Mouse (Mus musculus) mesoderm, embryonic 11.5 days (tissue): Measurements from ENCODE around the gene Snupn.
"Not testable (repeated sequence)": the region's sequence is repeated elsewhere in the genome, so short reads cannot be mapped to it uniquely, and the experiment has no call there.

ENCODE experiments used
- DNase-seq: peaks from one replicate; pipeline ENCODE4 v3.0.0-alpha.2; 2012; ENCODE audit warnings: low read depth, low spot score

The Snupn gene

DNA sequence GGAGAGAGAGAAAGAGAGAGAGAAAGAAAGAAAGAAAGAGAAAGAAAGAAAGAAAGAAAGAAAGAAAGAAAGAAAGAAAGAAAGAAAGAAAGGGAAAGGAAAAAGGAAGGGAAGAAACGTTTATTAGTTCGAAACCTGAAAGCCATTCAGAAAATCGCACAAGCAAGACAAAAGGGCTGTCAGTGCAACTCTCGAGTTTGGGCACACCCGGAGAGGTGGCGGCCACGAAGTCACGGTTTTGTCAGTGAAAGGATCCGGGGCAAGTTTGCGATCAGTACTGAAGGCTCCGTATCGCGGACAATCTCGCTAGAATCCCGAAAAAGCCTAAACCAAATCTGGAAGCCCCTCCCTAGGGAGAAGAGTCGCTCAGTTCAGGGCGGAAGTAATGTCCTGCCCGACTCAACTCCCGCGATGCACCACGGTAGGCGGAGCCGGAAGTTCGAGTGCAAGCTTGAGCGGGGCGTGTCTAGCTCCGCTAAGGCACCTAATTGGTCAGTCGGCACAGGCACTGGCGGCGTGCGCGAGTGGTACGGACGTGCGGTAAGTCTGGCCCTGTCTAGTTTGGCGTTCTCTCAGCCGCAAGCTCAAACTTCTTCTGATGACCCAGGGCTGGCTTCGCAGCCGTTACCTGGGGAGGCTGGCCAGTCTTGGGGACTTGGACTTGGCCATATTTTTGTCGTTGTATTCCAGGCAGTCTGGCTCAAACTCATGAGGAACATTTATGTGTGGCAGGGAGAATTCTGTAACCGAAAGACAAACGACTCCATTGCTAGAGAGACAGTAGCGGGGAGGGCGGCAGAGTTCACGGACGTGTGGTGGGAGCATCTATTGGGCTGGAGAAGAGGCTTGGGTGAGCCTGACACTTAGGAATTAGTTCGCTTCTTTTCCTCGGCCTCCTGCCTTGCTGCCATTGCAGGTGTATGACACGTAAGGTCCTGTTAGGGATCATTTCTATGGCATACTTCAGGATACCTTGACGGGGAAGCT is at the start of gene Snupn:
TSS of gene Snupn (plus strand) at position 465 of the 987 bp plus-strand sequence.
- peak; percentile 99 for DNase-seq

DNA sequence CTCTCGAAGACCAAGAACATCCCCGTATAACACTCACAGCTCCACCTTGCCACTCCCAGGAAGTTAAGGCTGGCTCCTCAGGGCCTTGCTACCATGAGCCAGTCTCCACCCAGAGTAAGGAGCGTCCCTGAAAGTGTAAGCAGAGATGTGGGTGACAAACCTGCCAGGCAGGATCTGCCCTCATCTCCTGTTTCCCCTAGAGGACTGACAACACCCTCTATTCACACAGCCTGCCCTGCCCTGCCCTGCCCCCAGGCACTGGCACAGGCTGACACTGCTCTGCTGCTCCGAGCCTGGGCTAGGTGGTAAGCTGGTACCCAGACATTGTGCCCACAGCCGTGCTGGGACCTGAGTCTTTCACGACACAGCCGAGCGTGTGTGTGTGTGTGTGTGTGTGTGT is 49.5 kb upstream of the Snupn start:
- no peak for DNase-seq

DNA sequence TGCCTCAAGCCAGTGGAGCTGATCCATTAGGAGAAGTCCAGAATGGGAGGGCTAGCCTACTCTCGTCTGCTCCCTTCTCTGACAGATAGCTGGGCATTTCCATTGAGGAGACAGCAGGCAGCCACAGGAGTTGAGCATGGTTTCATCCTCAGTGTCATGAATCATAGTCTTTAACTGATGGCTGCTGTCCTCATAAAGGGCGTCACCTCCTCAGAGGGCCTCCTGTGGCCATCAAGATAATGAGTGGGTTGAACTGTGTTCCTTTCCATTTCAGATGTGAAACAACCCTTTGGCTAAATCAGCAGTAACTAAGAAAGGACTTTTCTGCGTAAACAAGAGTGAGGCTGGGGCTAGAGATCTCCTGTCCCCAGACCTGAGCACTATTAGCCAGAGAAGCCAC is 47.0 kb upstream of the Snupn start:
- no peak for DNase-seq

DNA sequence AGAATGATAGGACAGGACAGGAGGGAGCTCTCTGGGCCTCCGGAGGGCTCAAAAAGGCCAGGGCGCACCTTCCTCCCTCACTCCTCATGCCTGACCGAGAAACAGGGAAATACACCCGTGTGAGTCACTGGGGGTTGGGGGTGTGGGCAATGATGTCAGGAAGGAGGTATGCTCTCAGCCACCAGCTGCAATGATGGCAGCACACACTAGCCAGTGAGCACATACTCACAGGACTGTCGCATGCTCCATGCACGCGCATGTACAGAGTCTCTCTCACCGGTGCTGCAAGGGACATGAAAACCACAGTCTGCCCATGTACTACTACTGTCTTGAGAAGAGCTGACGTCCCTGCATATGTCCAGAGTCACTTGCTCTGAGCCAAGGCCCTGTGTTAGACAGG is 43.1 kb upstream of the Snupn start:
- DNase-seq: no peak

DNA sequence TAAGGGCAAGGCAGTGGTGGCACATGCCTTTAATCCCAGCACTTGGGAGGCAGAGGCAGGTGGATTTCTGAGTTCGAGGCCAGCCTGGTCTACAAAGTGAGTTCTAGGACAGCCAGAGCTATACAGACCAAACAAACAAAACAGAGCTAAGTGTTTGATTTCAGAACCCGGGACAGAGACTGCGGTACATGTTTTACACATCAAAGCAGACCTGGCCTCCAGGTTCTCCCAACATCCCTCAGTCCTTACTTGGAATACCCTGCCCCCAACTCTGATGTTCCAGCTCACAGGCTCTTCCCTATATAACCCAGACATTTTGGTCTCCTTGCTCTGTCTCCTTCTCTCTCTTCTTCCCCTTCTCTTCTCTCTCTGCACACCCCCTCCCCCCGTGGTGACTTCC is 40.7 kb upstream of the Snupn start:
- not testable (repeated sequence) for DNase-seq

DNA sequence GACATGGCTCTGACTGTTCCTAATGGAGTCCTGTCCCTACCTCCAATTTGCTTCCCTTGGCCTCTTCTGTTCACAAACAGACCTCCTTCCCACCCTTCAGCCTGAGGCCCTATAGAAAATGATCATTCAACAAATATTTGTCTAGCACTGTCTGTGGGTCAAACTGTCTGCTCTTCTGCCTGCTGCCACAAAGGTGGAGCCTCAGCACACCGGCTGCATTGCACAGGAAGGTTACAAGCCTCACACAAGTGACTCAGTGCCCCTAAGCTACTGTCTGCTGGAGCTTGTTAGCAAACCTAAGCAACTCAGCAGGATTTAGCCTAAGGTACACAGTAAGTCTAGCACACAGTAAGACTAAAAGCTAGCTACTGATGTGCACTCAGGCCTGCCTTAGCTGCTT is 39.7 kb upstream of the Snupn start:
- no peak for DNase-seq

DNA sequence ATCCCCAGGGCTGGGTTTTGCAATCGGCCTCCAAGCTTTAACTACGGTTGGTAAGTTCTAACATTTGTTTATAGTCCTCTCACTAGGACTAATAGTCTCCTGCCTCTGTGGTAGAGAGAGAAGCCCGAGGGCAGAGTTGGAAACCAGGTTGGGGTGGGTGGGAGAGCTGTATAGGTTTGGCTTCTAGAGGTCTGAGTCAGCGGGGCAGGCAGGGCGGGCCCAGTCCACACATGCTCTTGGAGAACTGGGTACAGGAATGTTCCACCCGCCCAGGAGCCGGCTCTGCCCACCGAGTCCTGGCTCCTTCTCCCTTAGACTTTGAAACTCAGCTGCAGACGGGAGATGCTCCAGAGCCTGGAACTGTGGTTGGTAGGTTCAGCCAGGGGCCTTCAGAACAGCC is 36.7 kb upstream of the Snupn start:
- no peak for DNase-seq

DNA sequence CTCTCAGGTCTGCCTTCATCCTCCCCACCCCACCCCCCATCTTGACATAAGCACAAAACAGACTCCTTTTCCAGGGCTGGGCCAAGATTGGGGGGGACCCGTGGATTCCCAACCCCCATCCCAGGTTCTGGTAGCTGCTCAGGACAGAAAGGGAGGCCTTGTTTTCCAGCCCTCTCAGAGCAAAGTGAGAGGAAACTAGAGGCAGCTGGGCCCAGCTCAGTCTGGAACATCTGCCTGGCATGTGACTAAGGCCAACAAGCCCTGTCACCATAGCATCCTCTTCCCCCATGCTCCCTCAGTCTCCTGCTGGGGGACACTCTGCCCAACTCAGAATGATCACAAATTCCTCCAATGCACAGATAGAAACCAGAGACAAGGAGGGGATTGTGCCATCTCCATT is 35.6 kb upstream of the Snupn start:
- no peak for DNase-seq

DNA sequence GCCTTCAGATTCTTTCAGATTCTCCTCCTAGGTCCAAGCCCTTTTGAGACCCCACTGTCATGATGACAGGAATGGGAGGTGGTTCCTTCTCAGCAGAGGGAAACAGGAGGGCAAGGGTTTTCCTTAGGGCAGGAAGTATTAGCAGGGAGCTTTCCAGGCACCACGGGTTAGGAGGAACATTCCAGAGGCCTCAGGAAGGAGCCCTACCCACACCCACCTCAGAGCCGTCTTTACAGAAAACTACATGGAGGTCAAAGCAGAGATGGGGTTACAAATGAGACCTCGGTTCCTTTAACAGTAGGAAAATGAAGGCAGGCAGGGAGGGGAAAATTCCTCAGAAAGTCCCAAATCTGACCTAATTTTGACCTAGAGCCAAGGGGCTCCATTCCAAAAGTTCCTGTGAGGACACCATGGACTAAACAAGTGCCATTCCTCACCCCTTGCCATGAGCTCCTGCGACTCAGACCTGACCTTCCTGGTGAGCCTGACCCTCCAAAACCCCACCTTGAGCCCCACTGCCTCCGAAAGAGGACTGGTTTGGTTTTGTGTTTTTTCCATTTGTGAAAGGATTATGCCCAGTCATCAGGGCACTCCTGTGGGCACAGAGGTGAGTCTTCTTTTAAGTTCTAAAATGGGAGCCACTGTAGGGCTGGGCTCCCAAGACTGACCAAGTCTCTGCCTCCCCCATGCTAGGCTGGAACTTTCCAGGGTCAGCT is 34.8 kb upstream of the Snupn start:
- no peak for DNase-seq

DNA sequence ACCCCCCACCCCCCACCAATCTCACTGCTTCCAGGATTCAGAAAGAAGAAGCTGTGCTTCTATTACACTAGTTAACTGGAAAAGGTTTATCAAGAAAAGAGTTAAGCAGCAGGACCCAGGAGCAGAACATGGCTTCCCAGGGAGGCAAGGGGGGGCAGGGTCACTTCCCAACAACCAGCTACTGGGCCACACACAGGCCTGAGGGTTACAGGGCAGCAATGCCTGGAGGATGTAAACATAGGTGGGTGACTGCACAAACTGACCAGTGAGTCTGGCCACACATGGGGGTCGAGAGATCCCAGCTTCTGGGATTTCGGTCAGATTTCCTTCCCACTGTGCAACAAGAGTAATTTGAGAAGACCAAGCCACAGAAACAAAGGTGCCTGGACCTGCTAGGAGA is 33.5 kb upstream of the Snupn start:
- no peak for DNase-seq

DNA sequence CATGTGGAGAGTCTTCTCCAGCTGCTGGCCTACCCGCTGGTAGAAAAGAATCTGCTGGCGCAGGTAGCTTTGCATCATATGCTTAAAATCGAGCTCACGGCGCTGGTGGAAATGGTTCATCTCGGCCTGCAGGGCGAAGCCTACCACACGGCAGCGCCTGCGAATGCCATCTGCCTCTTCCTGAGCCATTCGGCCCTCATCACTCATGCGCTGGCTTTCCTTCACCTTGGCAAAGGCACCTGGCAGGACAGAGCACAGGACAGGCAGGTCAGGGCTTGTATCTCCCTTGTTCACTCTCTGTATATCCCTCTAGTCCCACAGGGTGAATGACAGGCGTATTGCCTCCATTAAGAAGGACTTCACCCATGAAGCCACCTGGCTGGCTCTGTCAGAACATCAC is 32.2 kb upstream of the Snupn start:
- no peak for DNase-seq

DNA sequence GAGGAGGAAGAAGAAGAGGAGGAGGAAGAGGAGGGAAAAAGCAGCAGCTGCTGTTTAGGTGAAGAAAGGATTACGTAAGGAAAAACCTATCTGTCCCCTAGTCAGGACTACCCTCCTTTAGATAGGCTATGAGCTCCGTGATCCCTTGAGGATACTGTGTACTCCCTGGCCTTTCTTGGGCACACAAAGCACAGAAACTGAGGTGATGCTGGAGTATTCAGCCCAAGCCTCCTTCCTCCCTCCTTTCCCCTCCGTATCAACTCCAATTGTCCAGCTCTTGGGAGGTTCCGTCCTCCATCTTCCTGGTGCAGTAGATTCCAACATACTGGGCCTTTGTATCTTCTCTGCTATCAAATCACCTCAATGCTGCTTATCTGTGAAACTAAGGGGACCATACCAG is 27.9 kb upstream of the Snupn start:
- no peak for DNase-seq

DNA sequence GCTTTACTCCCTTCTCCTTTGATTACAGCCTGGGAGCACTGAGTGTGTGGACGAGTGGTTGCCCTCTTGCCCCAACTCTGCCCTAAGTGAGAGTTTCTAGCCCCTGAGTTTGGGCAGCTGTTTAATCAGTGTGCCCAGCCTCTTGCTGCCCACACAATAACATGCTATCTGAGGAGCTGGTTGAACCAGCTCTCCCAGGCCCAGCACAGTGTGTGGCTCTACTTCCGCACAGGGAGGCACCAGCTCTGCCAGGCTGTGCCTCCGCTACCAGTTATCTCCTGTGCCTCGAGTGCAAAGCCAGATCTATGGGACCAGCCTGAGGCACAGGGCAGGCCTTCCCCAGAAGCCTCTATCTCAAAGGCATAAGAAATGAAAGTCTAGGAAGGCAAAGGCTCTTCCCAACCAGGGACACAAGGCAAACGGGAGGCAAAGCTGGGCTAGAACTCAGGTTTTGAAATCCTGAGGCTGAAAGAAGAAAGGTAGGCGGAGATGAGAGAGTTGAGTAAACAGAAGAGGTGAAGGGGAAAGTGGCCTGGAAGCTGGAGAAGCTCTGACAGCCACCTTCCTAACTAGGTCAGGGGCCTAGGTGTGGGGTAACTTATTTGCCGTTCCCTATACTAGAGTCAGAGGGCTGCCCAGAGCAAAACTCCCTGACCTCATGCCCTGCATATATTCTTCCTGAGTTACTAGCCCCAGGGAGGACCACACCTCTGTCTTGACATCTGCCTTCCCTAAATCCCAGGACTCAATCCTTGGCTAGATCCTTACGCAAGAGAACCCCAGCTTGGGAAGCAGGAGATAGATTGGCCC is 26.6 kb upstream of the Snupn start:
- no peak for DNase-seq

DNA sequence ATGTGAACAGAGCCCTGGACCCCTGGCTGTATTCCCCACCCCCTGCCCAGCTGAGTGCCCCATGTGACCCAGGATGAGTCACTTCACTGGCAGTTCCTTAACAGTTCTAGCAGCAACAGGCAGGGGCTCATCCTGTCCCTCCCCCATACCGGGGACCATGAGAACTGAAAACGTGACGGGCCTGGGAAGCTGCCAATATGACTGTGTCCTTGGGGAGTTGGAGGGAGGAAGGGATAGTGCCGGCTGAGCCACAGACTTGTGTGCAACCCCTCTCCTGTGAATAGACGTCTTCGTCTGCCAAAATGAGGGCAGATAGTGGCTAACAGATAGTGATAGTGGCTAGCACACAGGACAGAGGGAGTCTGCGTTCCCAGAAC is 26.0 kb upstream of the Snupn start:
- DNase-seq: peak; percentile 43

DNA sequence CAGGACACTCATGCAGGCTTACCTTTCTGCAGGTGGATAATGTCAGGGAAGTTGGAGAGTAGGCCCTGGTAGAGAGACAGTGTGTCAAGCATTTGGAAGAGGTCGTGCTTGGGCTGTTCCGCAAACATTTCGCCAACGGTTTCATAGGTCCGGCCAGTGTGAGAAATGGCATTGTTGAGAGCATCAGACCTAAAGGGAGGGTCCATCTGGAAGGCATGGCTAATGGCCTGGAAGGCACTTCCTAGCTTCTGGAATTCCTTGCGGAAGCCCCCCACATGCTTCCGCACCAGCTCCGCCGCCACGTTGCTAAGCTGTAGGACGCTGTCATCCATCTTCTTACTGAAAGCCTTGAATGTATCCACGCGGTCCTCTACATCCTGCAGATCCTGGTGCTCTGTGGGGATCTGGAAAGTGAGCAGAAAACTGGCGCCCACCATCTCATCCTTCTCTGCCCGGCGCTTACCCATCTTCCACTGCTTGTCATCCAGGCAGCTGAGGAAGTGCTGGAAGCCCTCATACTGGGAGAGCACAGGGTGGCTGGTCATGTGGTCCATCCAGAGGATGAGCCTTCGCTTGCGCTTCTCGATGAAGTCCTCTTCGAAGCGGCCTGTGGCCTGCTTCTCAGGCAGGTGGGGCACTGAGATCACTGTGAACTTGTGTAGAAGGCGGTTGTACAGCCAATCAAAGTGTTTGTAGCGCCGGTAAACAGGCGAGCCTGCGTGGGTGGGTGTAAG is 25.2 kb upstream of the Snupn start:
- DNase-seq: no peak

DNA sequence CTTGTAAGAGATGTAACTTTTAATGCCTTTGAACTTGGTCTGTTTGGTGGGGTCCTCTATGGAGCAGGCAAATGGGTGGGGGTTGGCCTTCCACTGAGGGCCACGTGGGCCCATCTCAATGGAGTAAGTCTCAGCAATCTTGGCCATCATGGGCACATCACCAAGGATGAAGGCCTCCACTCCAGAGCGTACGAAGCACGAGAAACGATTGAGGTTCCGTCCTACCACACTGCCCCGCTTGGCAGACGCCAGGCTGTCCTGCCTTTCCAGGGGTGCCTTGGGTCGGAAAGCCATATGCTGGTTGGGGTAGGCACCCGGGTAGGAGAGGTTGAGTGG is 24.7 kb upstream of the Snupn start:
- DNase-seq: no peak

DNA sequence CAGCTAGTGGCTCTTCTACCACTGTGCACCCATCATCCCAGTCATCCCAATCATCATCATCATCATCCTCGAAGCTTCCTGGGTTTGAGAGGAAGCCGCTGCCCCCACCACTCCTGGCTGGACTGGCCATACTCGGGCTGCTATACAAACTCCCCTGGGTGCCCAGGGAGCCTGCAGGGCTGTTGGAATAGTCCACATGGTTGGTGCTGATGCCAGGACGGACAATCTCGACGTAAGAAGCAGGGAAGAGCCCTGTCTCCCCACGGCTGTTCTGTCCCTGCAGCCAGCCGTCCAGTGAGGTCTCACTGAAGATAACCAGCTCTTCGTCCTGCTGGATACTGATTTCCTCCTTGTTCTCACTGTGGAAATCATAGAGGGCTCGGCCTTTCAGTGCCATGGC is 24.3 kb upstream of the Snupn start:
- DNase-seq: no peak

DNA sequence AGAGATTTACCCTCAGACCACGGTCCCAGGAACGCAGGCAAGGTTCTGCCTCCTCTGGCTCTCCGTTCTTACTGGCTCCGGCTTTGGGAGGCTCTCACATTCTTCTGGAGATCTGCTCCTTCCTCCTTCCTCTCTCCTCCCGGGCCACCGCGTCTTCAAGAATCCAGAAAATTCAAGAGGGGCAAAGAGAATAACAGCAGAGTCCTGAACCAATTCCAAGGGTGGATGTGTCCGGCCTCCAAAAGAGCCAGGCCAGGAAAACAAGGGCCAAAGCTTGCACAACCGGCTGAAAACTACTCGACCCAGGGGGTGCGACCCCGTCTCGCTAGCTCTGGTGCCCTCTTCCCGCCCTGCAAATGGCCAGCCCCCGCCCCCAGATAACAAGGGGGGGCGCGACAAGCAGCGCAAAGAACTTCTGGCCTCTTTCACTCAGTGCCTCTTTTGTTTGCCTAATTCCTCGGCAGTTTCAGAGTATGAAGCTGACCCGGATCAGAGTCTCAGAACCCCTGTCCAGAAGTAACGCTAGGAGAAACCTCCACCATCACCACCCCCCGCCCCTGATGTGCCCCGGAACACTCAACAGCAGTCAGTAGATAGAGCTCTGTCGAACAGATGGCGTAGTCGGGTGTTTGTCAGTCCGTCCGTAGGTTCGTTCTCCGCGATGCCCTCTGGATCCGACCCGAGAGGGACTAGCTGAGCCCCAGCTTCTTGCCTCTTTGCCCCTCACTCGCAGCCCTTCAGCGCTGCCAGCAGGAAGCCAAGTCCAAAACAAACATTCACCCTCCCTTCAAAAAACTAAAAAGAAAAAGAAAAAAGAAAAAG is 23.3 kb upstream of the Snupn start:
- DNase-seq: peak; percentile 43

DNA sequence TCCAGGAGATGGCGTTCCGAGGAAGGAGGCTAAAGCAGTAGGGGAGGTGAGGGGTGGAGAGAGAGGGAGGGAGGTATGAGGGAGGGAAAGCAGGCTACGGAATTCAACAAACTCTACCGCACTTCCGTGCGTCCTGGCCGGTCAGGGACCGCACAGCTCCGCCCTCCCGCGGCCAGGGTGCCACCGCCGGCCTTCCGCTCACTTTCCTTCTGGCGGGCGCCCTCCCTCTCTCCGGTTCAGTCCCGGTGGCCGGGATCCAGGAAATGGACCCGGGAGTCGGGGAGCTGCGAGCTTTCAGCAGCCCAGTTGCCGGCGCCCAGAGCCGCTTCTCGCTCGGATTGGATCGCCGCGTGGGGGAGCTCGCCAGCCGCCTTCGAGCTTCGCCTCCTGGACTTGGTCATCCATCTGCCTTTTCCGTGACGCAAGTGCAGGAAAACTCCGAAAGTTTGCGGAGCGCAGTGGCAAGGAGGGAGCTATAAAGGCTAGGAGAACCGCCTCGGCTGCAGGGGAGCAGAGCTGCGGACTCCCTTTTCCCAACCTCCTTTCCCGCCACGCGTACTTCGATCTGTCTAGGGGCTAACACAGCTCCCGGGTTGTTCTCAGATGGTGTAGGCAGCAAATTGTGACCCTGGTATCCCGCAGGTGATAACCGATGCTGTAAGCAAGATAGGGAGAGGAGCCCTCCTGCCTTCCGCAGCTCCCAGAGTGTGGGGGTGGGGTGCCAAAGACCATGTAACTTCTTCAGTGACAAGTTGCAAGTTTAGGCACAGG is 22.5 kb upstream of the Snupn start, which contains the start of gene Snx33:
TSS of gene Snx33 (minus strand) at position 331 of the 771 bp plus-strand sequence.
- DNase-seq: peak; percentile 90

DNA sequence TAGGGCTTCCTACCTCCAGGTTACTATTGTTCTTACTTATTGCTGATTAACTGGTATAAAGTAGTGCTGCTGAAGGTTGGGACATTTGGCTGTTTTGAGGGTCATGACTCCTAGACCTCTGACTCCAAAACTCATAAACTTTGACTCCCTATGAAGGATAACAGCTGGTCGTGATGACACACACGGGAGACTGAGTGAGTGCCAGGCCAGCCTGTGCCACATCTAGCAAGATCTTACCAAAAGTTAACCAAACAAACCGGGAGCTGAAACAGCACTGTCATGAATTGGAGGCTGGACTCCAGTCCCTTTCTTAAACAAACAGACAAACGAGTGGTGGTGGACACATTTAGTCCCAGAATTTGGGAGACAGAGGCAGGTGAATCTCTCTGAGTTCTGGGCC is 21.2 kb upstream of the Snupn start:
- no peak for DNase-seq
